In genomic region chr9:75960587-75961349, GRCm38 (mm10) we compare ENCODE assay signal across 15 mouse cellular contexts. TPM values are rescaled to one million over a fixed set of nuclear protein-coding genes. Genes with fewer than 3 reads are reported as not detected.
DNase-seq lines count a peak whose midpoint lies in the region; TF ChIP-seq lines count a peak whose summit lies in the region.
"Had no signal": no experiment of that assay in that cellular context is flagged by ENCODE, and none has a peak within 500 bp of the region (broad histone marks: within the 10 kb centered on the region; RNA-seq: fewer than 3 reads in every experiment).

No protein-coding gene starts in this region.

- no peak overlapping the region for H3ac ChIP-seq in C2C12 (ENCODE audit: control insufficient read depth, insufficient read length, low read depth)

- no peak overlapping the region for H3K4me3 ChIP-seq in C2C12 (ENCODE audit: insufficient read depth, poor library complexity, severe bottlenecking)
- H3K4me3 ChIP-seq in embryonic fibroblast, embryonic 13.5 days (ENCODE audit: insufficient read depth, low read length) = no peak overlapping the region
- H3K4me3 ChIP-seq: erythroblast, embryonic 14.5 days; liver, embryonic 13.5 days; midbrain, embryonic 13.5 days; stomach, embryonic 15.5 days had no signal

- H3K36me3 ChIP-seq in C2C12 (ENCODE audit: control insufficient read depth, insufficient read depth) = no peaks in the 10 kb centered on the region
- H3K36me3 ChIP-seq: liver, embryonic 13.5 days; midbrain, embryonic 13.5 days; stomach, embryonic 15.5 days had no signal

- no peaks in the 10 kb centered on the region for H3K27me3 ChIP-seq in C2C12 (ENCODE audit: control insufficient read depth, insufficient read depth, insufficient read length)
- H3K27me3 ChIP-seq: liver, embryonic 13.5 days; midbrain, embryonic 13.5 days; stomach, embryonic 15.5 days had no signal

- H3K27ac ChIP-seq in embryonic fibroblast, embryonic 13.5 days (ENCODE audit: insufficient read depth, low read length) = peak overlapping the region; percentile 65
- H3K27ac ChIP-seq: liver, embryonic 13.5 days; midbrain, embryonic 13.5 days; stomach, embryonic 15.5 days had no signal

- no peaks in the 10 kb centered on the region for H3K79me3 ChIP-seq in C2C12 (ENCODE audit: low read depth)

- no peak for TF ChIP-seq POLR2A in embryonic fibroblast, embryonic 13.5 days (IDR thresholded peaks at IDR 0.05; ENCODE audit: low read depth, low read length)

- H3K79me2 ChIP-seq in C2C12 (ENCODE audit: control insufficient read depth, insufficient read depth) = no peaks in the 10 kb centered on the region

- no peak for TF ChIP-seq CTCF in C2C12 (IDR thresholded peaks at IDR 0.05; ENCODE audit: control insufficient read depth, insufficient read depth, insufficient read length)
- no peak for TF ChIP-seq CTCF in embryonic fibroblast, embryonic 13.5 days (IDR thresholded peaks at IDR 0.05; ENCODE audit: borderline replicate concordance, insufficient read depth, low read length)

- H3K4me1 ChIP-seq in embryonic fibroblast, embryonic 13.5 days (ENCODE audit: control insufficient read depth, insufficient read depth, low read length) = peaks cover 8% of the 10 kb centered on the region
- H3K4me1 ChIP-seq: stomach, embryonic 15.5 days had no signal

- DNase-seq in kidney, postnatal 14 days = peak; percentile 2
- no peak for DNase-seq in kidney, postnatal 4 days
- DNase-seq in large intestine, adult 2 months (ENCODE audit: low read depth, low spot score) = peak; percentile 60
- no peak for DNase-seq in Muller cell, postnatal 12 days (ENCODE audit: inconsistent ontology term)
- DNase-seq in heart, adult 9 months (ENCODE audit: low spot score in 2 of 2) = no peak
- DNase-seq: cerebellum, adult 2 months; gastrocnemius, postnatal 25 days; right cerebral cortex, adult 18-20 months; spleen, adult 18-20 months had no signal

- WGBS in large intestine, adult 2 months = 19% methylated on average over 8 of the region's 8 CpGs

TF ChIP-seq in C2C12, 6 proteins besides CTCF, POLR2A, EP300 and RAD21:
- TF ChIP-seq CEBPB (IDR thresholded peaks at IDR 0.05; ENCODE audit: low read depth) (peak; percentile 36), MAX (IDR thresholded peaks at IDR 0.05) (peak; percentile 32), MYOG (IDR thresholded peaks at IDR 0.05; ENCODE audit: control insufficient read depth, extremely low read depth, insufficient read length) (no peak)

RNA-seq across cellular contexts. Expression of gene Hmgcll1, which starts 53.9 kb away (rescaled TPM):
- polyA plus RNA-seq in C2C12 (2012; fragmentation: generic; extraction: Trizol) = 0.29 TPM
- polyA plus RNA-seq in embryonic fibroblast, embryonic 13.5 days (2011; ENCODE audit: insufficient read length, low read depth, missing spikeins) = 3.5 and 4.3 TPM in 2 replicates
- polyA plus RNA-seq in large intestine, adult 2 months (2012; rRNA removed) = 0.21 and 0.60 TPM in 2 replicates
- polyA plus RNA-seq: erythroblast, embryonic 14.5 days had no signal

Comparison
In these comparisons a context has a peak if more than half of its experiments do, and no peak if none do; other contexts are left out.
1. DNase-seq: peak in kidney, postnatal 14 days (single experiment) and large intestine, adult 2 months (single experiment); none in kidney, postnatal 4 days (0 of 2), Muller cell, postnatal 12 days (single experiment) and heart, adult 9 months (0 of 2).